Mouse (Mus musculus) c-Kit-positive CD71-negative TER-119-negative erythroid progenitor cells, embryonic 14.5 days (primary cell): Measurements from ENCODE around the gene Hist1h1d.
"Not testable (repeated sequence)": the region's sequence is repeated elsewhere in the genome, so short reads cannot be mapped to it uniquely, and the experiment has no call there.

Experiments used
- DNase-seq: peaks from one replicate; pipeline ENCODE4 v3.0.0-alpha.2; 2013; ENCODE audit warnings: low read depth

Hist1h1d gene

GRCm38 (mm10) chr13:23573034-23573897 is 20.2 kb downstream of the Hist1h1d start:
- DNase-seq, result not testable (repeated sequence)

GRCm38 (mm10) chr13:23573898-23574524 is 20.9 kb downstream of the Hist1h1d start, which contains the start of the genes Hist1h2bf and Hist1h2ad:
Gene Hist1h2bf, minus strand, starts transcription at chr13:23574196.
Gene Hist1h2ad, plus strand, starts transcription at chr13:23574381.
- DNase-seq, result peak; percentile 95

- not testable (repeated sequence) for DNase-seq
Observed at GRCm38 (mm10) chr13:23574546-23575170, 21.6 kb downstream of the Hist1h1d start.

- DNase-seq, result no peak
Observed at GRCm38 (mm10) chr13:23575271-23575851, 22.3 kb downstream of the Hist1h1d start, which contains the start of gene Hist1h3d. Gene Hist1h3d, plus strand, starts transcription at chr13:23575763.

- DNase-seq, result not testable (repeated sequence)
Observed at GRCm38 (mm10) chr13:23575864-23576313, 22.8 kb downstream of the Hist1h1d start.

GRCm38 (mm10) chr13:23576351-23576881 is 23.4 kb downstream of the Hist1h1d start:
- DNase-seq, result no peak

GRCm38 (mm10) chr13:23576906-23577639 is 24.0 kb downstream of the Hist1h1d start:
- no peak for DNase-seq

GRCm38 (mm10) chr13:23577835-23578234 is 24.8 kb downstream of the Hist1h1d start:
- DNase-seq, result no peak

GRCm38 (mm10) chr13:23581408-23582218 is 28.6 kb downstream of the Hist1h1d start, which contains the start of gene Hist1h4d:
Gene Hist1h4d, plus strand, starts transcription at chr13:23581598.
- DNase-seq, result peak; percentile 97

GRCm38 (mm10) chr13:23582219-23583056 is 29.4 kb downstream of the Hist1h1d start:
- no peak for DNase-seq

- DNase-seq, result no peak
Observed at GRCm38 (mm10) chr13:23583387-23584068, 30.5 kb downstream of the Hist1h1d start.

- no peak for DNase-seq
Observed at GRCm38 (mm10) chr13:23584331-23584730, 31.3 kb downstream of the Hist1h1d start.

- DNase-seq, result no peak
Observed at GRCm38 (mm10) chr13:23585029-23585441, 32.0 kb downstream of the Hist1h1d start.

GRCm38 (mm10) chr13:23585442-23586098 is 32.5 kb downstream of the Hist1h1d start:
- DNase-seq, result peak; percentile 86

GRCm38 (mm10) chr13:23586099-23586939 is 33.3 kb downstream of the Hist1h1d start:
- DNase-seq, result no peak

- no peak for DNase-seq
Observed at GRCm38 (mm10) chr13:23586940-23587225, 33.8 kb downstream of the Hist1h1d start.

GRCm38 (mm10) chr13:23591206-23591605 is 38.1 kb downstream of the Hist1h1d start:
- no peak for DNase-seq
